Mouse (Mus musculus) Patski (cell line): Measurements from ENCODE around the gene Cbx2. TPM values are rescaled to one million over a fixed set of nuclear protein-coding genes. Genes with fewer than 3 reads are reported as not detected.

Experiments used
- ATAC-seq: fragments of 100-300 bp; one replicate; pipeline ENCODE4 v1.8.0; 2021
- CTCF ChIA-PET: fragments of 350-600 bp; sonication (Branson Sonifier 250); formaldehyde crosslinking; loops from one replicate; lab custom pipeline; 2022; ENCODE audit warnings: inconsistent platforms; lab: Charles Lee
- POLR2A ChIA-PET: fragments of 350-600 bp; sonication (Branson Sonifier 250); formaldehyde crosslinking; loops from one replicate; lab custom pipeline; 2022; ENCODE audit warnings: antibody characterized with exemption, inconsistent platforms; lab: Charles Lee
- DNase-seq: peaks from one replicate; pipeline ENCODE4 v3.0.0-alpha.2; 2011; ENCODE audit warnings: low read depth, low spot score
- H3K27me3 ChIP-seq: fragments of 371-371 bp; one replicate; pipeline ENCODE4 v1.5.1; 2021
- CTCF ChIP-seq: fragments of 100-300 bp; IDR thresholded peaks from one replicate; pipeline ENCODE4 v1.5.1; 2021
- in situ Hi-C: fragments of 300-500 bp; cut with MboI; formaldehyde crosslinking; loops from 3 replicates; pipeline ENCODE4 v1.11.1; 2018; ENCODE audit warnings: low pct_unique_long_range_greater_than_20kb, mixed read lengths
- polyA plus RNA-seq: library from polyadenylated mRNA; unstranded; gene quantifications from one replicate; pipeline ENCODE4 v1.2.3, GENCODE M21; 2021

Gene Cbx2
- polyA plus RNA-seq, 1 experiment from 2014 or later, result 9.3 TPM

DNA sequence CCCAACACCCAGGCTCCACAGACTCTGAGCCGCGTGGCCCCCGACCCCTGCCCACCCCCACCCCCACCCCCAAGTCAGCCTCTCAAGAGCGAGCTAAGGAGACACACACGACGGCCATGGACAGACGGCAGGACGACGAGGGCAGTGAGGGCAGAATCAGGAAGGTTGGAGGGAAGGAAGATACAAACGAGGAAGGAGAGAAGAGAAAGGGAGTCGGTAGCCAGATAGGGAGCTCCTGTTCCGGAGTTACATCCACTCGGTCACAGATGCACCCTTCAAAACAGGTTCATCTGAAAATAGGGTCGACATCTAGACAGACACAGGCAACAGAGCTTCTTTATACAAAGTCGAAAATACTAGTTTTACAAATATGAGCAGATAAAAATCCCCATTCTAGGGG is 13.7 kb downstream of the Cbx2 start:
- no peak for ATAC-seq

DNA sequence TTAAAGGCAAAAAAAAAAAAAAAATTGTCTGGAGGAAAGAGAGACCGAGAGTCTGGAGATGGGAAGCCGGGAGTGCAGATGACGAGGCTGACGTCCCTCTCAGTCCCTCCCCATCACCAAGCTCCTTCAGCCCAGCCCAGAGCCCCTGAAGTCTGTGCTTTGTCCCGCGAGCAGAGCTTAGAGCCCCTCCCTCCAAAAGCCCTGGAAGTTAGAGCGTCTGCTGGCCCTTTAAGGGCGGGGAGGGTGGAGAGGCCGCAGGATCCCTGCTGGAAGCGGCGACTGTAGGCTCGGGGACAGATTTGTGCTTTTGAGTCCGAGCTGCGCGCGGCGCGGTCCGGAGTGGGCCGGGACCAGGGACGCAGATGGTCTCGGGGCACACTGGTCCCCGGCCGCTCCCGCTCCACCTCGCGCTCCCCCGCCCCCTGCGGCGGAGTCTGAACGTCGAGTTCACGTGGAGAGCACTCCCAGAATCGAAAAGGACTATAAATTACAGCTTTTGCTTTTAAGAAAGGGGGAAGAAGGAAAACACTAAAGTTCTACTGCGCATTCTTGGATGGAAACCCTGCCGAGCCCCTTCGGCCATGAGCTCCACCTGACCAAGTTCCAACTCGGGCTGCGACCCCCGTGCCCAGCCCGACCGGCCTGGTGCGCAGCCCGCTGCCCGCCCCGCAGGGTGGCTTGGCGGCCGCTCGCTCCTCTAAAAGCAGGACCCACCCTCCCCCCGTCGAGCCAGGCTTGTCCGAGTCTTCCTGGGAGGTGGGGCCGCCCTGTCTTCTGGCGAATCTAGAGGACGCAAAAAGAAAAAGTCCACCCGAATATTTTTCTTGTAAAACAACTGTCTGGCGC is 14.4 kb downstream of the Cbx2 start:
- ATAC-seq, result no peak
- H3K27me3 ChIP-seq, result no peaks in the 10 kb centered on the region
- DNase-seq, result no peak
- POLR2A ChIA-PET, result interaction anchor here (0.8 kb wide), 1 partner anchor 55 kb away, joined by 3 read pairs; no protein-coding TSS in a partner anchor
- TF ChIP-seq CTCF, result no peak
- in situ Hi-C loops, result no loop called here
- CTCF ChIA-PET, result interaction anchor here (1.0 to 2.0 kb wide), 2 partner anchors 14 to 45 kb away, joined by 4 to 5 read pairs; no protein-coding TSS in a partner anchor

More for the DNA sequence above, 13.7 kb downstream of the Cbx2 start:
- ChIA-PET POLR2A (interaction anchor here (0.8 kb wide), 1 partner anchor 56 kb away, joined by 3 read pairs; no protein-coding TSS in a partner anchor), CTCF (interaction anchor here (1.0 to 2.0 kb wide), 2 partner anchors 13 to 45 kb away, joined by 4 to 5 read pairs; no protein-coding TSS in a partner anchor)
- in situ Hi-C loops, result no loop called here
- no peaks in the 10 kb centered on the region for H3K27me3 ChIP-seq
- no peak for TF ChIP-seq CTCF
- DNase-seq, result no peak

- H3K27me3 ChIP-seq, result no peaks in the 10 kb centered on the region
- no peak for TF ChIP-seq CTCF
- CTCF ChIA-PET, result interaction anchor here (2.0 kb wide), 1 partner anchor 44 kb away, joined by 5 read pairs; no protein-coding TSS in a partner anchor
- ATAC-seq, result no peak
- POLR2A ChIA-PET, result interaction anchor here (0.7 kb wide), 1 partner anchor 39 kb away, joined by 5 read pairs; no protein-coding TSS in a partner anchor
- in situ Hi-C loops, result no loop called here
- DNase-seq, result no peak
Measured at GRCm38 (mm10) chr11:119037780-119038401, 15.1 kb downstream of the Cbx2 start.

- in situ Hi-C loops, result no loop called here
- TF ChIP-seq CTCF, result no peak
- POLR2A ChIA-PET, result no interaction called here
- DNase-seq, result no peak
- H3K27me3 ChIP-seq, result no peaks in the 10 kb centered on the region
- ATAC-seq, result no peak
- CTCF ChIA-PET, result interaction anchor here (1.2 kb wide), 1 partner anchor 41 kb away, joined by 3 read pairs; no protein-coding TSS in a partner anchor
Measured at GRCm38 (mm10) chr11:119038744-119039484, 16.2 kb downstream of the Cbx2 start.

DNA sequence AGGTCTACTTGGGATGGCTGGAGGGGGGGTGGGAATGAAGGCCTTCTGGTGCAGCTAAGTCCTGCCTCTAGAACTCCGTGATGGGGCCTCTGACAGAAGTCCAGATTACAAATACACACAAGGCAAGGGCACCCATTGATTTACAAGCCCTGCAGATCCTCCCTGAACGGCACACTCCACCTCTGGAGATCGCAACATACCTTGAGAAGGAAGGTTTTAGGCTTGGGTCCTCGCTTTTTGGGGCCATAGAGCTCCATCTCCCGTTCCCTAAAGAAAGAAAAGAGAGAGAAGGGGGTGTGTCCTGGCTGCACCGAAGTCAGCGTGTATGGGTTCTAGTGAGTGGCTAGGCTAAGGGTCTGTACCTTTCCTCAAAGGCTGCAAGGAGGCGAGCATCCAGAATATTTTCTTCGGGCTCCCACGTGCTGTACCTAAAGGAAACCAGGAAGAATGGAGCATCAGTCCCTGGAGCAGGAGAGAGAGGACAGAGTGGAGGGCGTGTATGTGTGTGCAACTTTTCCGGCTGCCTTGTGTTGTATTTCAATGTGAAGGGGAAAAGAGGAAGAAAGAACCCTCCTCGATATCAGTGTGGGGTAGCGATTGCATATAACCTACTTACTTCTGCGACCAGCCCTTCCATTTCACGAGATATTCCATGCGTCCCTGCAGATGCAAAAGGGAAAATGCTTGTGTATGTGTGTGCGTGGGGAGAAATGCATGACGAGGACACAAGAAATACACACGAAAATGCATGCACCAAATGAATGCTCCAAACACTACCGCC is 17.2 kb downstream of the Cbx2 start:
- H3K27me3 ChIP-seq, result peaks cover 3% of the 10 kb centered on the region
- ChIA-PET POLR2A (interaction anchor here (1.0 to 1.8 kb wide), 4 partner anchors 17 to 151 kb away, joined by 3 to 5 read pairs (median 4); partner anchors contain the start of gene Cbx2), CTCF (interaction anchor here (0.6 to 1.2 kb wide), 2 partner anchors 42 to 86 kb away, joined by 3 read pairs; no protein-coding TSS in a partner anchor)
- TF ChIP-seq CTCF, result no peak
- ATAC-seq (no peak), DNase-seq (no peak)
- in situ Hi-C loops, result loop anchor here (5.0 kb wide), 1 partner anchor 37 kb away; no protein-coding TSS in a partner anchor

GRCm38 (mm10) chr11:119040600-119041324 is 18.0 kb downstream of the Cbx2 start, which contains the start of gene Cbx8:
Gene Cbx8, minus strand, starts transcription at chr11:119040969.
- ATAC-seq, result peak; percentile 82
- POLR2A ChIA-PET, result interaction anchor here (1.0 to 1.8 kb wide), 5 partner anchors 18 to 151 kb away, joined by 3 to 5 read pairs (median 4); partner anchors contain the start of gene Cbx2
- H3K27me3 ChIP-seq, result peaks cover 6% of the 10 kb centered on the region

DNA sequence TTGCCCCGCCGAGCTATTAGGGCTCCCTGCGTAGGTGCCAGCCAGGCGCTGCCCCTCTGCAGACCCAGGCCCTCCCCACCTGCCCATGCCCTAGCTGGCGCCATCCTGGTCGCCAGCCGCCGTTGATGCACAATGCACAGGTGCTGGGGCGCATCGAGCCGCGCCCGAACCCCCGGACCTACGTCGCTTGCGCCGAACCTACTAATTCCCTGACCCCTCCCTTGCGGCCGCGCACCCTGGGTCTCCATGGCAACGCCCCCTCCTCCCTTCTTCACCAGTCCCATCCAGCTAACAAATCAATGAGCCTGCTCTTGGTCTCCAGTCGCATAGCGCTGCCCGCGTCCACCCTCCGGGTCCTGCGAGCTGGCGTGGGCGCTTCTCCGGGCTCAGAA is 18.6 kb downstream of the Cbx2 start:
- no peak for DNase-seq
- POLR2A ChIA-PET, result interaction anchor here (1.1 to 1.8 kb wide), 4 partner anchors 18 to 150 kb away, joined by 3 to 5 read pairs (median 4); partner anchors contain the start of gene Cbx2
- H3K27me3 ChIP-seq, result peaks cover 9% of the 10 kb centered on the region

More at GRCm38 (mm10) chr11:119040600-119041324, 18.0 kb downstream of the Cbx2 start, which contains the start of gene Cbx8:
- CTCF ChIA-PET, result interaction anchor here (0.6 to 2.0 kb wide), 4 partner anchors 11 to 173 kb away, joined by 3 to 12 read pairs (median 4); partner anchors contain the start of gene Cbx4
- DNase-seq, result peak; percentile 92
- in situ Hi-C loops, result loop anchor here (5.0 kb wide), 1 partner anchor 37 kb away; no protein-coding TSS in a partner anchor
- no peak for TF ChIP-seq CTCF

More for the DNA sequence above, 18.6 kb downstream of the Cbx2 start:
- peak; percentile 24 for ATAC-seq
- CTCF ChIA-PET, result interaction anchor here (0.8 to 2.0 kb wide), 4 partner anchors 10 to 172 kb away, joined by 3 to 12 read pairs (median 6); partner anchors contain the start of gene Cbx4
- in situ Hi-C loops, result loop anchor here (5.0 kb wide), 1 partner anchor 36 kb away; no protein-coding TSS in a partner anchor
- TF ChIP-seq CTCF, result no peak
